Mouse (Mus musculus) heart, postnatal 25 days (tissue): ENCODE results near the gene Atl2. TPM values are rescaled to one million over a fixed set of nuclear protein-coding genes. Genes with fewer than 3 reads are reported as not detected.
A peak's percentile ranks its signal among the peaks of the same experiment; 100 is the strongest.

Source experiments
- DNase-seq: peaks from one replicate; pipeline ENCODE4 v3.0.0; 2022; ENCODE audit warnings: low spot score
- intact Hi-C: fragments of 180-260 bp; cut with DNase I; formaldehyde crosslinking; loops from one replicate; pipeline ENCODE4 v1.15.1; 2025
- total RNA-seq, 2 experiments: library from RNA; stranded (reverse); gene quantifications; 2 replicates each; pipeline ENCODE4 v1.2.3; 2021

Gene Atl2
- total RNA-seq, 2 experiments from 2014 or later, result 27.8 to 34.0 TPM

DNA sequence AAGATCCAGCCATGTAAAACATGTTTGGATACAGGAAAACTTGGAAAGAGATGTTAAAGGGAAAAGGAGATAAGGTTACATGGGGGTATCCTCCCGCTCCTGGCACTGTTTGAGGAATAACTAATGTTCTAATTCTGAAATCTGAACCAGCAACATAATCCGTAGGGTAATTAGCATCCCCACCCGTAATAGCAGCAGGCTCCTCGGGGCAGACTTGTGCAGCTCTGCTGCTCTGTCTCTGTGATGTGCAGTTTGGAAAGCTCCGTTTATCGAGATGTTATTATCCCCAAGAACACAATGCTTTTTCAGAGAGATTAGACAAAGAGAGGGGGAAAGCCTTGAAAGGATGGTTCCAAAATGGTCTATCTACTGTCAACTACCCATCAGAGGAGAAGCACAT is 5.3 kb upstream of the Atl2 start:
- DNase-seq, result no peak
- intact Hi-C loops, result no loop called here

DNA sequence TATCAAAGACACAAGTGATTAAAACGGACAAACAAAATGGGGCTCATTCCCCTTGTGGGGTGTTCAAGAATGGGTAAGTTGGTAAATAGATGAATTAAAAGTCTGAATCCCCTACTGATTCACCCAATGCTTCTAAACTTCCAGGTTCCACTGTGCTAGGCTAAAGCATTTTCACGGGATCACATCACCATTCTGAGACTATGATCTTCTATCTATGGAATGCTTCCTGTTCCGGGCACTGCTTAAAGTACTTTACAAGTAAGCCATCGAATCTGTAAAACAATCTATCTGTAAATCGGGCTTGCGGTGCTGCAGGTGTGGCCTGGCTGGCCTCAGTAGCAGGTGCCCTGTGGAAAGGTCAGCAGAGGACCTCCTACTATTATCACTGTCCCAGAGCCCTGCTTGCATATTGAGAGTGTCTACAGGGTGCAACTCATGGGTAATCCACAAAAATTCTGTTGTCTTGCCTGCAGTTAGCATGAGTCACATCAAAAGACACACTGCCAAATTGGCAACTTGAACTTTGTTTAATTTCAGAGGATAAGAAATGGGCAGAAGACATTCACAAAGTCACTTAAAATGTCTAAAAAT is 2.3 kb upstream of the Atl2 start:
- intact Hi-C loops, result loop anchor here (5.0 to 10.0 kb wide), 2 partner anchors 109 to 307 kb away; partner anchors contain the start of genes Srsf7 and Ttc39d

DNA sequence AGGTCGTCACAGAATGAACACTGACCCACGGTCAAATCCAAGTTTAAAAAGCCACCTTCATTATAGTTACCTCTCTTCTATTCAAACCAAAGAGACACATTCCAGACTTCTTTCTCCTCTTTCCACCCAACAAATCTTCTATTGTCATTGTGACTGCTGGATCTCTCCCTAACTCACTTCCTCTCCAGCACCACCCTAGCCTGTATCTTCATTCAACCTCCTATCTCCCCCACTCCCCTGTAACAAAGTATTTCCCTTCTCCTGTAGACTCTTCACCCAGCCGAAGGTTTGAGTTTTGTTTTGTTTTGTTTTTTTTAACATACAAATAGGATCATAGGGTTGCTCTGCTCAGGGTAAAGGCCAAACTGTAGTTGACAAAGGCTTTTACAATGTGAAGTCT is 1.7 kb upstream of the Atl2 start:
- DNase-seq, result no peak
- intact Hi-C loops, result loop anchor here (5.0 to 10.0 kb wide), 2 partner anchors 110 to 307 kb away; partner anchors contain the start of genes Srsf7 and Ttc39d

More for the DNA sequence above, 2.3 kb upstream of the Atl2 start:
- no peak for DNase-seq

DNA sequence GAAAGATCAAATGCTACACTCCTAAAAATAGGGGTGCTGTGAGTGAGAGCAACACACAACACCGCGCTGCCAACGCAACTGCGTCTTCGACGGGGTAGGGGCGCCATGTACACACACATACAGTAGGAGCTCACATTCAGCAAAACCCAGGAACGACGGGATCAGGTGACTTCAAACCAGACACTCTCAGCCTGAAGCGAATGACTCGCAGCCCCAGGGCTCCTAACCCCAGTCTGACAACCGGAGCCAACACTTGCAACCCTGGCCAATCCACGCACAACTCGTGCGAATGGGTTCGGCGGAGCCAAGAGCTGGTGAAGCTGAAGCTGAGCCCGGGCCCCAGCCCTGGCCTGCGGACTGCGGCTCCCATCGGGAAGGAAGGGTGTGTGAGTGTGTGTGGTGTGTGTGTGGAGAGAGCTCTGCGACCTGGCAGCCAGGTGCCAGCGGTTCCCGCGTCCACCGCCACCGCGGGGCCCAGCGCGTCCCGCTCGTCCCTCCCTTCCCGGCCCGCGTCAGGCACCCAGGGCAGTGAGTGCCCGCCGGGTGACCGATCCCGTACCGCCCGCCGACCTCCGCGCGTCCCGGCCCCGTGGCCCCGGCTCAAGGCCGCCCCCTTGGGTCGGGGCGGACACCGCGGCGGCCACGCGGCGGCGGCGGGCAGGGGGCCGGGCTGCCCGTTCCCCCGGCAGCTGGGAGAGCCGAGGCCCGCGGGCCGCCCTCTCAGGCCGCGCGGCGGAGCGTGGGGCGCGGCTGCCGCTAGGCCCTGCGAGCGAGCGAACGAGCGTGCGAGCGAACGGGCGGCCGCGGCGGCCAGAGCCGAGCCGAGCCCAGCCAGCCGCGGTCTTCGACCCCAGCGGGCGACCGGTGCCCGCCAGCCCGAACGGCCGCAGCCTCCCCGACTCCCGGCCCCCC is 696 bp downstream of the Atl2 start:
- intact Hi-C loops, result loop anchor here (5.0 to 10.0 kb wide), 2 partner anchors 112 to 310 kb away; partner anchors contain the start of genes Srsf7 and Ttc39d
- DNase-seq, result peak; percentile 49

DNA sequence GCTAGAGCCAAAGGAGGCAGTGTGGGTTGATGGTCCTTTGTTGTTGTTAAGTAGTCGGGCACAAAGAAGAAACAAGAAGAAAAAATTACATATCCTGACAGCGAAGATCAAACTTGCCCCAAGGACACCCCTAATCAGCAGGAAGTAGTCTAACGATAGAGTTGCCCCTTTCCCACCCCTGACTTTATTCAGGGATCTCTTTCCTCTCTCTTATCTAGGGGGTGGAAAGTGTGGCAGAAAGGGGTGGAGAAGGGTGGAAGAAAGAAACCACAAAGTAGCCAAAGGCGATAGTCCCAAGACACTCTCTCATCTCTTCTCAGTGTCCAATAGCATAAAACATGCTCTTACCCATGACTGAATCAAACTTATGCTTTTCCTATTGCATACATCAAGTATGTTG is 1.9 kb downstream of the Atl2 start:
- intact Hi-C loops, result loop anchor here (10.0 kb wide), 1 partner anchor 311 kb away; the partner anchor contains the start of genes Srsf7 and Ttc39d
- DNase-seq, result no peak

DNA sequence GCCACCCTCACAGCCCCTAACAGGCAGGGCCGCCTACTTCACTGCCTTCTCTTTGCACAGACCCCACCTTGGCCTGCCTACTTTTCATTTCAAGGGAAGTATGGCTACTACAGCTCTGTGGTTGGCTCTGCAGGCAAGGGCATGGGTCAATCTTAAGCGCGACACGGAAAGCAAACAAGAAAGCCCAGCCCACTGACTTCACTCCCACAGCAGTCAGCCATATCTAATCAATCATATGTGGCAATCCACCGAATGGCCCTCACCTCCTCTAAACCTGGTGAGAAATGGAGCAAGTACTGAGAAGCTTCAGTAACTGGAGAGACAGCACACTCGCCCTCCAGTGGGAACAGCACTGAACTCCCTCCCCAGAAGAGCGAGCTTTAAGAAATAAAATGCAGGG is 4.0 kb downstream of the Atl2 start:
- no peak for DNase-seq
- intact Hi-C loops, result loop anchor here (10.0 kb wide), 1 partner anchor 313 kb away; the partner anchor contains the start of genes Srsf7 and Ttc39d

DNA sequence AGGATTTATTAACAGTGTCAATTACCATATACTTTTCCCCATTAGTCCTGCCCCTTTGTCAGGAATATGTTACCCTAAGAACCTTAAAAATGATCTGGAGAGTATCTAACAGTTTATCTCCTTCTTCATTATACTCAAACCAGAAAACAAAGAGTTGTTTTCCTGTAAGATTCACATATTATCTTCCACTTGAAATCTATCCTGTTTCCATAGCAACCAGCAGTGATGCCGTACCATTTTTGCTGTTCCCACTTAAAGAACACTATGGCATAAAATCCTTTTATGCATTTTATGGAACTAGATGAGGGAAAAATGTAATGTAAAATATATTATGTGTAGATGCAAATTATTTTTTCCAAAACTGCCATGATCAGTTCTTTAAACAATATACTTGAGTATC is 8.0 kb downstream of the Atl2 start:
- DNase-seq, result no peak
- intact Hi-C loops, result no loop called here

DNA sequence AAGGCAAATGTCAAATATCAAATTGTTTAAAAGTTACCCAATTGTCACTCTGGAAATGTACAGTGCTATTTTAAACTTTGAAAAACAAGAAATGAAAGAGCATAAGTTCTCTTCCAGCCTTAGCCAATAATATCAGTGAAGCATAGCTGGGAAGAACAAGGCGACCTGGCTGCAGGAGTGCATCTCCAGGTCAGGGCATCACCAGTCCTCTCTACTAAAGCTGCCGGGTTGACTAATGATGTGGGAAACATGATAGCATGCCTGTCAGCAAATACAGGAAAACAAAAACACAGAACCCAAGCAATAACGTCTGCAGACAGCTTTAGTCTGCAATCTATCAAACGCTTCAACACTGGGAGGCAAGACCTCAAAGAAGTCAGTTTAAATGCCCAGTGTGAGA is 12.7 kb downstream of the Atl2 start:
- DNase-seq, result no peak
- intact Hi-C loops, result no loop called here

DNA sequence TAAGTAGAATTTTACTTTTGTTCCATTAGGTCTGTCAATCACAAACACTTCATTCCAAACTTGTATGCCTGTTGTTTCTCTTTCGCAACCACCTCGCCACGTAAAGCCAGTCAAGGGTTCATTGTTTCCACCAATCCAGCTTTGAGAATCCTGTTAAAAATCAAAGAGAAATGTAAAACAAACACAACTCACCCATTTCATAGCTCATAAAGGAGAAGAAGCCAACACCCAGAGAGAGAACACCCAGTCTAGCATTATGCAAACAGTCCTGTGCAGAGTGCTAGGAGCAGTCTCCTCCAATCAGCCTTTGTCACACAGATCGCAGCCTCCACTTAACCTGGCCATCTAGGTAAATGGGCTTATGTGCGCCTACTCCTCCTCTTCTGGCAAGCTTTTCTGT is 30.9 kb downstream of the Atl2 start:
- intact Hi-C loops, result no loop called here

DNA sequence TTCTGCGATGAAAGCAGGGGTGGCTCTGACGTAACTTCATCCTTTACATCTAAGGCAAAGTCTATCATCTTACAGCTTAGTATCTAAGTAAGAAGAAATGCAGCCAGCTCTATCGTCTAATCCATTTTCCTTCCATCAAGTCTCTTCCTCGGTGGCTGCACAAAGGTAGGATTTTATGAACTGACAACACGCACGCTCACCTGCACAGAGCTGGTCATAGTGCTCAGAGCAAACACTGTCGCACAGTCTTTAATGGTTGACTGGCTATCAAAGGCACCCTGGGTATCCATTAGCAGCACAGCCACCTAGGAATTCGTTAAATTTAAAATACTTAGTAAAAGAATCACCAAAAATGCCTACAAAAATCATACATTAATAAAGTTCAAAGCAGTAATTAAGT is 31.4 kb downstream of the Atl2 start:
- intact Hi-C loops, result loop anchor here (5.0 kb wide), 2 partner anchors 138 to 318 kb away; no protein-coding TSS in a partner anchor
- DNase-seq, result no peak

More for the DNA sequence above, 30.9 kb downstream of the Atl2 start:
- DNase-seq, result no peak

DNA sequence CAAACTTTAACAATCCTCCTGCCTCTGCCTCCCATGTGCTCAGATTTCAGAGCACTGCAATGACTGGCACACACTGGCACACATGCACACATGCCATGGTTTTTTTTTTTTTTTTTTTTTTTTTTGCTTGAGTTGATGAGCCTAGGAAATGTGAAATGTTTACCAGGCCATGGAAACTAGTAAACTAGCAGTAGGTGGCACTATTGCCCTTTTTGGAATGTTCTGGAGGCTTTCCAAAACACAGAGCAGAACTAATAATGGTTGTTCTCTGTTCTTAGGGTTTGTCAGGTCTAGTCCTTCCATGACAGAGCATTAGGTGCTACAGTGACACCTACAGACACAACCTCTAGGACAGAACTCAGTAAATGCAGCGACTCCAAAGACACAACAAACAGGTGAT is 33.9 kb downstream of the Atl2 start:
- DNase-seq, result no peak
- intact Hi-C loops, result loop anchor here (5.0 kb wide), 2 partner anchors 140 to 320 kb away; no protein-coding TSS in a partner anchor

DNA sequence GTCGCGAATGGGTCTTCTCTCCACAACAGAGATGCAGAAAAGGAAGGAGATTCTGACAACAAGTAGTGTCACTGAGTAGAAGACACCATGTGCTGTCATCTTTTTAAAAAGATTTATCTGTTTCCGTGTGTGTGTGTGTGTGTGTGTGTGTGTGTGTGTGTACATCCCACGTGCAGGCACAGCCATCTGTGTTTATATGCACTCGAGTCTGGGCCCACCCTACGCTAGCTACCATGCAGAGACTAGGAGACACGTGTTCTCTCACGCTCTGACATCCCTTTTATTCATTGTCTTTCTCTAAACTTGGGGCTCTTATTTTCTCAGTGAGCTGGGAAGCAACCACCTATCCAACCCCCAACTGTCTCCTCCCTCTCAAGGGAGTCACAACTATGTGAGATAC is 40.4 kb downstream of the Atl2 start:
- intact Hi-C loops, result no loop called here
- DNase-seq, result no peak

DNA sequence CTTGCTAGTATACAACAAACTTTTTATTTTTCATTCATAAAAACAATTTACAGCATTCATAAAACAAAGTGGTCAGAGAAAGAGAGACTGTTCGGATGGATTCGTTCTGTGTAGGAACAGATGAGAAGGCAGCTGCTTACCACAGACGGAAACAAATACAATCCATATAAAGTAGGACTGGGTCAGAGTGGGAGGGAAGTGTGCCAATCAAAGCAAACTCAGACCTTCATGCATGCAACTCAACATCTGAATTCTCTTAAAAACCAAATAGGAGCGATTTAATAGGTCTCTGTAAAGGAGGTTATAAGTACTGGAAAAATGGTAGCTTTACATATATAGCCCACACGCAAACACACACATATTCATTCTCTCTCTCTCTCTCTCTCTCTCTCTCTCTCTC is 47.5 kb downstream of the Atl2 start:
- DNase-seq, result no peak
- intact Hi-C loops, result no loop called here

DNA sequence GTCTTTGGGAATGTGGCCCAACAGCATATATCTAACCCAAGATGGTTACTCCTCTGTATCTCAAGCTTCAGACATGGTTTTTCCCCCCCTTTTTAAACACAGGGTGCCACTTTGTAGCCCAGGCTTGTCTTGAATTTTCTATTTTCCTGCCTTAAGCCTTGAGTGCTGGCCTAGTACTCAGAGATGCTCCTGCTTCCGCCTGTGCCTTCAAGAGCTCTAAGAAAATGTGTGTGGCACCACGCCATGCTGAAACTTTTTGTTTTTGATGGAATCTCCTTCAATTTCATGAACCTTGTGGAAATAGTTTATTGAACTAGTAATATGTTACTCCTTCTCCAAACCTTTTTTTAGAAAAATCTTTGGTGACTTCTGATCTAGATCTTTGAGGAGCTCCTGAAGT is 49.7 kb downstream of the Atl2 start:
- intact Hi-C loops, result no loop called here

DNA sequence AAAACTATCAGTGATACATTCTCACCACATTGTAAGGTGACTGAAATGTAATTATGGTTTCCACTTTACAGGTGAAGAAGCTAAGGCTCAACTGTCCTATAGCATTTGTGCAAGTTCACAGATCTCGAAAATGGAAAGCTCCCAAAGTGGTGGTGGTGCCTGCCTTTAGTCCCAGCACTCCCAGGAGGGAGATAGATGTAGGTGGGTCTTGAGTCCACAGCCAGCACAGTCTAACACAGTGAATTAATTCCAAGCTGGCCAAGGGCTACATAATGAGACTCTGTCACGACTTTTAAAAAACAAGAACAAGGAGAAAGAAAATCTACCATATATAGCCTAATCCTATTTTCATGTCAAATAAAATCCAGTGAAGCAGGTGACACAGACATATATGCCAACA is 50.2 kb downstream of the Atl2 start:
- DNase-seq, result no peak
- intact Hi-C loops, result no loop called here

More for the DNA sequence above, 49.7 kb downstream of the Atl2 start:
- DNase-seq, result no peak

DNA sequence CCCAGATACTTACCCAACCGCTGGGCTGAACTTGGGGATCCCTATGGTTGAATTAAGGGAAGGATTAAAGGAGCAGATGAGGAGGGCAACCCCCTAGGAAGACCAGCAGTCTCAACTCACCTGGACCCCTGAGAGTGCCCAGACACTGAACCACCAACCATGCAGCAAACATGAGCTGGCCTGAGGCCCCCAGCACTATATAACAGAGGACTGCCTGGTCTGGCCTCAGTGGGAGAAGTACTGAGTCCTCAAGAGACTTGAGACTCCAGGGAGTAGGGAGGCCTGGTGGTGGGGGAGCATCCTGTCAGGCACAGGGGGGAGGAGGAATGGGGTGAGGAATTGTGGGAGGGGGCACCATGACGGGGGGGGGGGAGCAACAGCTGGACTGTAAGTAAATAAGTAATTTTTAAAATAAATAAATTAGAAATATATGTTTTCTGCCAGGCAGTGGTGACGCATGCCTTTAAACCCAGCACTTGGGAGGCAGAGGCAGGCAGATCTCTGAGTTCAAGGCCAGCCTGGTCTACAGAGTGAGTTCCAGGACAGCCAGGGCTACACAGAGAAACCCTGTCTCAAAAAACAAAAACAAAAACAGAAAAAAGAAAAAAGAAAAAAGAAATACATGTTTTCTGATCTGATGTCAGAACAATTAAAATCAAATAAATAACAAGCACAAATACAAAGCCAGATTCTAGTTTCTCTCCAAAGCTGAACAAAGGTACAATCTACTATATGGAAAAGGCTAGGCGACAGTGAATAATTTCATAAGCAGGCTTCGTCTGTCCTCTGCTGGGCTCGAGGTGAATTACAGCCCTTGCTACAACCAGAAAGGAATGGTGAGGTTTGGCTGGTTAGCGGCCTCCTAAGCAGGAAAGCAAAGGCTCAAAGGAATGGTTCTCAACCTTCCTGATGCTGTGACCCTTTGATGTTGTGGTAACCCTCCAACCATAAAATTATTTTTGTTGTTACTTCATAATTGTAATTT is 55.4 kb downstream of the Atl2 start:
- intact Hi-C loops, result loop anchor here (1.0 to 2.0 kb wide), 3 partner anchors 142 to 730 kb away; no protein-coding TSS in a partner anchor
- peak; percentile 20 for DNase-seq

DNA sequence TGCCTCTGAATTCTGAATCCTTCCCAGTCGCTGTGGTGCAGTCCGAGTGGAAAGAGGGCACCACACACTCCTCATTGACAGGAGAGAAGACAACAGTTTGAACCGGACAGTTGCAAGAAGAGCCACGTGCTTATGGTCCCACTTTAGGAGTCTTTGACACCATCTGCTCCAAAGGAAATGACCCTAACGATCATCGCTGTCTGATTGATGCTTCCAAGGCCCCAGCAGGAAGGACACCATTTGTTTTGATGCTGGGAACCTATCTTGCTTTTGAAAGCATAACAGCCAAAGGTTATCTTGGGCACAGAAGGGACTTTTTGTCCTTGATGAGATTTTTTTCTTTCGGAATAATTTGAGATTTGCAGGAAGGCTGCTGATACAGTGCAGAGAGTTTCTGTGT is 58.9 kb downstream of the Atl2 start:
- no peak for DNase-seq
- intact Hi-C loops, result no loop called here

DNA sequence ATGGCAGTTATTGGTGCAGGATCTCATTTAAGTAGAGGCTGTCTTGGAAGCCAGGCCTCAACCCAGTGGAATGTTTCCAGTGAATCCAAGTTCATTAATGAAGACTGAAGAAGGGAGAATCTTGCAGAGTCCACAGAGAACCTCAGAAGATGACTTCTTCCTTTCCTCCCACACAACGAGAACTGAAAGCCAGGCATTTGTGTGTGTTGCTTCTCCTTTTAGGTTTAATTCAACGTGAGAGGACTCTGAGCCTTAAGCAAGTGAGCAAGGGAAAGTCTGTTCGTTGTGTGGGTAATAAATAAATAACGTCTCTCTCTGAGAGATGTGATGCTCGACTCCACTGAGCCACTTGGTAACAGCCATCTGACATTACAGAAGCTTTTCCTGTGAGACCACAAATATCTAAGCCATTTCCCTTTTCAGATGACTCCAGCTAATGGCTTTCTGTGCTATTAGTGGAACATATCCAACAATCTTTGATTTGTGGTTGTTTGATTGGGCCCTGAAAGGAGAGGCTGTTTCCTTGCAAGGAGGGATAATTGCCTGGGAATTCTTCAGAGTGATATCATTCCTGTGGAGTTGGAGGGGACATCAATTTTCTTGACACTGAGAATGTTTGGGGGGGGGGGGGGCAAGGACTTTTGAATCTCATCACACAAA is 60.1 kb downstream of the Atl2 start:
- no peak for DNase-seq
- intact Hi-C loops, result no loop called here

DNA sequence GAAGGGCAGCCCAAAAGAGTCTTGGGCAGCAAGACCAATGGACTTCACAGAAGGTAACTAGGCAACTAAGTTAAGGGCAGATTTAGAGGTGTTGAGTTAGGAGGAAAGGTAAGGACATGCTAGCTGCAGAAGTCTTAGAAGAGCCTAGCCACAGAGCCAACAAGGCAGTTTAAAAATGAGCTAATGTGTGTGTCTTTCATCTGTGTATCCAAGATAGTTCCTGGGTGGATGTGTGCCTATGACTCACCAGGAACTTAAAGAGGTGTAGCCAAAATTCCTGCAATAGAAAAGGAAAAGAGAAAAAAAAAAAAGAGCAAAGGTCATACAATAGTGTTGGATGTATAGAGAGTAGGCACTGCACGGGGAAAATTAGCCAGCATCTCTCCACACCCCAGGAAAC is 63.6 kb downstream of the Atl2 start:
- intact Hi-C loops, result no loop called here
- no peak for DNase-seq
